Mouse (Mus musculus): ENCODE results near the gene Vars.
"Not testable (repeated sequence)": the region's sequence is repeated elsewhere in the genome, so short reads cannot be mapped to it uniquely, and the experiment has no call there.

Gene Vars

GRCm38 (mm10) chr17:35032323-35032870 is 31.6 kb downstream of the Vars start:
- Histone ChIP-seq H3K36me3 (ENCODE audit: control insufficient read depth, insufficient read depth, low read length, poor library complexity, severe bottlenecking) (no peaks in the 10 kb centered on the region), H3K27me3 (ENCODE audit: control insufficient read depth, insufficient read depth, low read length, poor library complexity, severe bottlenecking) (no peaks in the 10 kb centered on the region)
- DNase-seq (ENCODE audit: low read depth, low spot score): peak; percentile 53

DNA sequence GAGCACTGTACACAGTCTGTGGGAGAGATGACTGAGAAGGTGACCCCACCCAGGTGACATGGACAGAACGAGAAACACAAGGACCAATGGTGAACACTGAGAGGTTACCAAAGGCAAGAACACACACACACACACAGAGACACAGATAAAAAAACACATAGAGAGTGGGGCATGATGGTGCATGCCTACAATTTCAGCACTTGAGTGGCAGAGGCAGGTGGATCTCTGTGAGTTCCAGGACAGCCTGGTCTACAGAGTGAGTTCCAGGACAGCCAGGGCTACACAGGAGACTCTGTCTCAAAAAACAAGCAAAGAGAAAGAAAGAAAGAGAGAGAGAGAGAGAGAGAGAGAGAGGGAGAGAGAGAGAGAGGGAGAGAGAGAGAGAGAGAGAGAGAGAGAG is 32.9 kb downstream of the Vars start:
- not testable (repeated sequence) for H3K36me3 ChIP-seq (ENCODE audit: control insufficient read depth, insufficient read depth, low read length, poor library complexity, severe bottlenecking); H3K27me3 ChIP-seq (ENCODE audit: control insufficient read depth, insufficient read depth, low read length, poor library complexity, severe bottlenecking); DNase-seq (ENCODE audit: low read depth, low spot score)

DNA sequence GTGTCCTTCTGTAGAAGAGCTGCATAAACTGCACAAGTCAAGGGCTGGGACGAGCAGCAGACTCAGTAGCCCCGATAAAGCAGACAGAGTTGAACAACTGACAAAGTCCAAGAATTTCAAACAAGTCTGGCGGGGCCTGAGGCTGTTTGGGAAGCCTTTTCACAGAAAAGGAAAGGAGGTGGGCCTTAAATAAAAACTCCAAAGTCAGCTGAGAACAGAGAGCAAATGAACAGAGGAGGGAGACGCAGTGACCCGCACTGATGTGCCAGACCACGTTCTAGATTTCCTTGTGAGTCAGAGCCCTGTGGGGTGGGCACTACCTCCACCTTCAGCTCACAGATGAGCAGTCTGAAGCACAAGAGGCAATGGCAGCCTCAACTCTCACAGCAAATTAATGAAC is 34.1 kb downstream of the Vars start:
- Histone ChIP-seq H3K27me3 (ENCODE audit: control insufficient read depth, insufficient read depth, low read length, poor library complexity, severe bottlenecking) (no peaks in the 10 kb centered on the region), H3K36me3 (ENCODE audit: control insufficient read depth, insufficient read depth, low read length, poor library complexity, severe bottlenecking) (no peaks in the 10 kb centered on the region)
- DNase-seq (ENCODE audit: low read depth, low spot score): no peak

GRCm38 (mm10) chr17:35039121-35039873 is 38.5 kb downstream of the Vars start:
- H3K36me3 ChIP-seq (ENCODE audit: control insufficient read depth, insufficient read depth, low read length, poor library complexity, severe bottlenecking): no peaks in the 10 kb centered on the region
- no peak for DNase-seq (ENCODE audit: low read depth, low spot score)
- no peaks in the 10 kb centered on the region for H3K27me3 ChIP-seq (ENCODE audit: control insufficient read depth, insufficient read depth, low read length, poor library complexity, severe bottlenecking)

- no peak for DNase-seq (ENCODE audit: low read depth, low spot score)
- Histone ChIP-seq H3K27me3 (ENCODE audit: control insufficient read depth, insufficient read depth, low read length, poor library complexity, severe bottlenecking) (no peaks in the 10 kb centered on the region), H3K36me3 (ENCODE audit: control insufficient read depth, insufficient read depth, low read length, poor library complexity, severe bottlenecking) (no peaks in the 10 kb centered on the region)
Observed at GRCm38 (mm10) chr17:35043794-35044193, 43.0 kb downstream of the Vars start.

GRCm38 (mm10) chr17:35044904-35045806 is 44.4 kb downstream of the Vars start:
- no peaks in the 10 kb centered on the region for H3K27me3 ChIP-seq (ENCODE audit: control insufficient read depth, insufficient read depth, low read length, poor library complexity, severe bottlenecking)
- H3K36me3 ChIP-seq (ENCODE audit: control insufficient read depth, insufficient read depth, low read length, poor library complexity, severe bottlenecking): no peaks in the 10 kb centered on the region
- DNase-seq (ENCODE audit: low read depth, low spot score): no peak

DNA sequence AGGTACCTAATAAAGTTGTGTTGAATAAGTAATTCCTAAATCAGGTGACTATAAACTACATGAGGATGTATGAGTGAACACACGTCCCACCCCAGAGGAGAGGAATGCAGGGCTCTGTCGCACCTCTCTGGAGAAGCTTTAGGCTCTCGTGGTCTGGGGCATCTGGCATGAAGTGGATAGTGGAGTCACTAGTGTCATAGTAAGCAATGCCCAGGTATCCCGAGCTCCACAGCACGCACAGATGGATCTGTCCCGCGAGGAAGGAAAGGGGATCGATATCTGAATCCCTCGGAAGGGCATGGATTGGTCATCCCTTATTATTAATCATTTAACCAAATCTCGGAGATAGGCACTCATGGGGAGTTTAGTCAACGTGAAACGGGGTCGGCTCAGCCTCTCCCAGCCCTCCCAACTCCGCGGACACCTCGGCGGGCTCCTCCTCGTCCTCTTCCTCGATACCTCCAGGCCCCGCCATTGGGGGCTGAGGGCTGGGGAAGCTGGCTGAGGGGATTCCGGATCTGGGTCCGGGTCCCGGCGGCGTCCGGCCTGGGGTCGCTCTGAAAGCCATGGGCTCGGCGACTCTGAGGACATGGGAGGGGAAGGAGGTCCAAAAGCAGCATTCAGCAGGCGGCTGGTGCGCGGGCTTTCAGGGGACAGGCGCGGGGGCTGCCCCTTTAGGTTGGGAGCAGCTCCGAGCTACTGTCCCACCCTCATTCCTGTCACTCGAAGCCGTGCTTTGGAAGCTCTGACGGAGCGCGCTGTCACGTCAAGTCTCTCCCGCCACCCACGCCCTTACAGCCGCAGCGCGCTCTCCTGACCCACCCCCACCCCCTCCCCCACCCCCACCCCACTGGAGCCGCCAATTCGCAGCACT is 45.3 kb downstream of the Vars start:
- Histone ChIP-seq H3K27me3 (ENCODE audit: control insufficient read depth, insufficient read depth, low read length, poor library complexity, severe bottlenecking) (no peaks in the 10 kb centered on the region), H3K36me3 (ENCODE audit: control insufficient read depth, insufficient read depth, low read length, poor library complexity, severe bottlenecking) (no peaks in the 10 kb centered on the region)
- DNase-seq (ENCODE audit: low read depth, low spot score): no peak

DNA sequence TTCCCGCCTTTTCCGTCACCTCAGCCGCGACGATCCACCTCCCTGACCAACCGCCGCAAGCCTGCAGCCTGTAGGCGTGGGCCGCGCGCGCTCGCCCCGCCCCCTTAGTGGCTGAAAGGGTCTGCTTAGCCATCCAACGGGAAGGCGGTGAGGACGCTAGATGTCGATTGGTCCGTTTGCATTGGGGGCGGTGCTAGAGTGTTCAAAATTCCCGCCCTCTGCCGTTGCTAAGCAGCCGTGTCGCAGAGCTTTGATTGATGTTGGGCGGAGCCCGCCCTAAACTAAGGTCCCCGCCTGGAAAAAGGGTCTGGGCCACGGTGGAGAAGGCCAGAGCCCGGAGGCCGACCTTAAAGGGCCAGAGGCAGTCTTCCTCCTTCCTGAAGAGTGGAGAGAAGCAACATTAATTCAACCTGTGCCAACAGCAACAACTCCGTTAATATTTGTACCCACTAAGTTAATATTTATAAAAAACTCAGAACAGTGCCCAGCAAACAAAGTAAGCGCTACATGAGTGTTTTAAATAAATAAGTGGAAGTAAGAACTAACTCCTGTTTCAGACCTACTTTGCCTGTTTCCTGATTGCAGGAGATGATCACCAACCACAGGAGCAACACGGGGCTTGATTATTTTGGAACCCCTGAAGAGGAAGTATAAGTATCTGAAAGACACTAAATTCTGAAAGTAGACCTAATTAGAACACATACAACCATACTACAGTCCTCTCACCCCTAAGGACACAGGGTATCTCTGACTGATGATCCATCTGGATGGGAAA is 46.1 kb downstream of the Vars start, which contains the start of gene Msh5:
Gene Msh5, minus strand, starts transcription at position 65 of the 775 bp plus-strand sequence.
- DNase-seq (ENCODE audit: low read depth, low spot score): peak; percentile 99
- Histone ChIP-seq H3K27me3 (ENCODE audit: control insufficient read depth, insufficient read depth, low read length, poor library complexity, severe bottlenecking) (no peaks in the 10 kb centered on the region), H3K36me3 (ENCODE audit: control insufficient read depth, insufficient read depth, low read length, poor library complexity, severe bottlenecking) (no peaks in the 10 kb centered on the region)

GRCm38 (mm10) chr17:35047688-35048087 is 46.9 kb downstream of the Vars start:
- no peak for DNase-seq (ENCODE audit: low read depth, low spot score)
- H3K27me3 ChIP-seq (ENCODE audit: control insufficient read depth, insufficient read depth, low read length, poor library complexity, severe bottlenecking): no peaks in the 10 kb centered on the region
- peaks cover under 1% of the 10 kb centered on the region; the same call in 1 of the 2 replicates for H3K36me3 ChIP-seq (ENCODE audit: control insufficient read depth, insufficient read depth, low read length, poor library complexity, severe bottlenecking)

- DNase-seq (ENCODE audit: low read depth, low spot score): peak; percentile 73
- Histone ChIP-seq H3K36me3 (ENCODE audit: control insufficient read depth, insufficient read depth, low read length, poor library complexity, severe bottlenecking) (peaks cover 5% of the 10 kb centered on the region; the same call in 1 of the 2 replicates), H3K27me3 (ENCODE audit: control insufficient read depth, insufficient read depth, low read length, poor library complexity, severe bottlenecking) (no peaks in the 10 kb centered on the region)
Observed at GRCm38 (mm10) chr17:35048149-35048931, 47.6 kb downstream of the Vars start.

DNA sequence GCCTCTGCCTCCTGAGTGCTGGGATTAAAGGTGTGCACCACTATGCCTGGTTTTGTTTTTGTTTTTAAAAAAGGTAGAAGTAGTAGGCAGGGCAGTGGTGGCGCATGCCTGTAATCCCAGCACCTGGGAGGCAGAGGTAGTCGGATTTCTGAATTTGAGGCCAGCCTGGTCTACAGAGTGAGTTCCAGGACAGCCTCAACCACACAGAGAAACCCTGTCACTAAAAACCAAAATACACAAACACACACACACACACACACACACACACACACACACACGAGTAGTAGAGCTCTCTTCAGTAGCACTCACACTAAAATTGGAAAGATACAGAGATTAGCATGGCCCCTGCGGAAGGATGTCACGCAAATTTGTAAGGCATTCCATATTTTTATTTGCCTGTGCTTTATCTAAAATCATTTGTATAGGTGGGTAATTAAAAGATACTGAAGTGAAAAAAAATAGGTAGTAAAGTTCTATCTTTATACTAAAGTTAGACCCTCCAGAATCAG is 48.2 kb downstream of the Vars start:
- no peak for DNase-seq (ENCODE audit: low read depth, low spot score)
- Histone ChIP-seq H3K36me3 (ENCODE audit: control insufficient read depth, insufficient read depth, low read length, poor library complexity, severe bottlenecking) (peaks cover 11% of the 10 kb centered on the region), H3K27me3 (ENCODE audit: control insufficient read depth, insufficient read depth, low read length, poor library complexity, severe bottlenecking) (no peaks in the 10 kb centered on the region)

DNA sequence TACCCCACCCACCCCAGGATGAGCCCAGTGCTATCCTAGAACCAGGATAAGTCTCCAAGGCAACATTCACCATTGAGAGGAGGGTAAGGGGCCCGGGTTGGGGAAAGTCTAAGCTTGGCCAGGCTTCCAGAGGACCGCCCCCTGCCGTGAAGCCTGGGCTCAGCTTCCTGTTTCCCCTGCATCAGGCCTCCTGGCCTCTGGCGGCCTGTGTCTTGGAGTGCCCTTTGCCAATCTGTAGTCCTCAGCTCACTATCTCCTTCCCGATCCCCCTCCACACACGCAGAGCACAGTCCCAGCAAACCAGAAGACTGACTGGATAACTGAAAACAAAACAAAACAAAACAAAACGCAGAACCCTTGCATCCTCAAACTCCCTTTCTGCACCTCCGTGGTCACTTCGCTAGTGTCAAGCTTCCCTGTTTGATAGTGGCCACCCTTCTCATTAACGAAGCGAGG is 48.8 kb downstream of the Vars start, which contains the start of gene Clic1:
Gene Clic1, plus strand, starts transcription at position 406 of the 456 bp plus-strand sequence.
- DNase-seq (ENCODE audit: low read depth, low spot score): no peak
- peaks cover 14% of the 10 kb centered on the region for H3K36me3 ChIP-seq (ENCODE audit: control insufficient read depth, insufficient read depth, low read length, poor library complexity, severe bottlenecking)
- no peaks in the 10 kb centered on the region for H3K27me3 ChIP-seq (ENCODE audit: control insufficient read depth, insufficient read depth, low read length, poor library complexity, severe bottlenecking)

All from splenic B cell, adult 2 months (primary cell).